Mouse (Mus musculus) stomach, postnatal 0 days (tissue): Measurements from ENCODE around the gene Tmem127.

Source experiments
- CTCF ChIP-seq: IDR thresholded peaks from 2 replicates; pipeline ENCODE4 v1.5.1; 2016; ENCODE audit warnings: antibody characterized with exemption, low read depth, mild to moderate bottlenecking, moderate library complexity
- EP300 ChIP-seq: optimal IDR thresholded peaks from 2 replicates; pipeline ENCODE3; 2016; ENCODE audit warnings: antibody characterized with exemption

DNA sequence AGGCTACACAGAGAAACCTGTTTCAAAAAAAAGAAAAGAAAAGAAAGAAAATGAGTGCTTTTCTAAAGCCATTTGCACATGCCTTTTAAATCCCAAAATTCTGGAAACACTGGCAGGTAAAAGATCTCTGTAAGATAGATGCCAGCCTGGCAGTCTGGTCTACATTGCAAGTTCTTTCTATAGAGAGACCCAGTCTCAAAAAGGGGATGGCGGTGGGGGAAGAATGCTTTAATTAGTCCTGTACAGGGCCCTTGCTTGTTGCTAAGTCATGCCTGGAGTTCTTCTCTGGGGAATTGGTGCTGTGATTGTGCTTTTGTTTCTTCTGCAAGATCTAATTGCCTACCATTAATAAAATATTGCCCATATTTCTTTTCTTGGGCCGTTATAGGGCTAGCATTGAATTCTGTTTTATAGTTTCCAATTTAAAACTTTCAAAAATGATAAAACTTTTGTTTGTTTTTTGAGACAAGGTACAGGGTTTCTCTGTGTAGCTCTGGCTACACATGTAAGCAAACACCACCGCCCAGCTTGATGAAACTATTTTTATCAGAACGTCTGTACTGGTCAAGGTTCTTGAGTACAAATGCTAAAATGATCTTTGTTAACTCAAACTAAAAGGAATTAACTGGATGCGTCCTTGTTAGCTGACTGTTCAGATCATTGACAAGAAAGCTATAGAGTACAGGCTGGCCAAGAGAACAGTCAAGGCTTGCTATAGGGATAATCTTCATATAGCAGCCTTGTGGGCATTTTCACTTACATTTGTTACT lies 28.0 kb downstream of the Tmem127 start:
- TF ChIP-seq CTCF (no peak), EP300 (no peak)
